Mouse (Mus musculus) kidney, adult 18-20 months (tissue): ENCODE measurements around the gene Aatk.

ENCODE experiments used
- DNase-seq: peaks from one replicate; pipeline ENCODE4 v3.0.0; 2021

Aatk gene

DNA sequence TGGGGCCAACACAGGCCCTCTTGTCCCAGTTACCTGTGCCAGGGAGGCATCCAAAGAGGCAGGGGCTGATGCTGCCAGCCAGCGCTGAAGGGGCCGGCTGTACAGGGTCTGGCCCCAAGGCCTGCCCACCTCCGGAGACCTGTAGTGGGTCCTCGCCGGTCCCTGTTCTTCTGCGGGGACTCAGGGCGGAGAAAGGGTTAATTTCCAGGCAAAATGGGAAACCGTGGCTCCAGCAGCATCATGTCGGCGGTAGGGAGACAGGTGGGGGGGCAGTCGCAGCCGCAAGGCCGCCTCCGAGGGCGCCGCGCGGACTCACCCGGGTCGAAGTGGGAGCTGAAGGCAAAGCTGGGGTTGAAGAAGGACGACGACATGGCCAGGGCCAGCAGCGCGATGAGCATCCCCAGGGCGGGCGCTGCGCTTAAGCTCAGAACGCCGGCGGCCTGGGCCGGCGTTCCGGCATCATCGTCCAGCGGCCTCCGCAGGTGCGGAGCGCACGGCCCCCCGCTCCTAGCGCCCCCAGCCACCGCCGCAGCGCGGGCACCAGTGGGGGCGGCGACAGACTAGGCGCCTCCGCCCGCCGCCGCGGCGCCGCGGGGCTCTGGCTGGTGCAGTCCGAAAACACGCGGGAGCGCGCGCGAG is at the start of gene Aatk:
Aatk (minus strand) TSS at position 615 of the 639 bp plus-strand sequence.
- DNase-seq, result no peak

DNA sequence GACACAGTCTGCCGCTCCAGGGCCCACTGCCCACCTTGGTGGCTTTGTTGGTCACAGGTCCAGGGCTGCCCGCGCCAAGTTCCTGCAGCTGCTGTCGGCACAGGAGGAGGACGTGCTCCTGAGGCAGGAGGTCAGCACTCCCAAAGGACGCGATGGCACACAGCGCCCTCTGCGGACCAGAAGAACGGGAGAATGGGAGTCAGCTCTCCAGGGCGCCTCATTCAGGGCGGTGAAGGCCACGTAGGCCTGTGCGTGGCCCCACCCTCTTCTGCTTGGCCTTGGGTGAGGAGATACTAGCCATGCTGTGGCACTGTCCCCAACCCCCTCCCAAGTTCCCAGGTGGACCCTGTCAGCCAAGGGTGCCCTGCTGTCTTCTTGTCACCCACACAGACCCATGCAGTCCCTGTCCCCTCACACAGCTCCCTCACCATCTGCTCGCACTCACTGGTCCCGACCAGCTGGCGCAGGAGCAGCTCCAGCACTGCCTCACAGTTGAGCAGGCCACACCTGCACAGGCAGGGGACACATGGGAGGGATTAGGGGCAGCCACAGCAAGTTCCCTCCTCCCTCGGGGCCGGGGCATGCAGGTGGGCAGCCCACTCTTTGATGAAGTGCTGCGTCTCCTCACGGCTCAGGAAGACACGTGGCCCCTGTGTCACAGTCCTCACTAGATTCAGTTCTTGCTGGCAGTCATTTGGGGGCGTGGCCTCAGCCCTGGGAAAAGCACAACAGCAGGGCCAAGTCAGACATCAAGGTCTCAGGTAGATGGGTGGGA is 46.0 kb upstream of the Aatk start:
- DNase-seq, result no peak

DNA sequence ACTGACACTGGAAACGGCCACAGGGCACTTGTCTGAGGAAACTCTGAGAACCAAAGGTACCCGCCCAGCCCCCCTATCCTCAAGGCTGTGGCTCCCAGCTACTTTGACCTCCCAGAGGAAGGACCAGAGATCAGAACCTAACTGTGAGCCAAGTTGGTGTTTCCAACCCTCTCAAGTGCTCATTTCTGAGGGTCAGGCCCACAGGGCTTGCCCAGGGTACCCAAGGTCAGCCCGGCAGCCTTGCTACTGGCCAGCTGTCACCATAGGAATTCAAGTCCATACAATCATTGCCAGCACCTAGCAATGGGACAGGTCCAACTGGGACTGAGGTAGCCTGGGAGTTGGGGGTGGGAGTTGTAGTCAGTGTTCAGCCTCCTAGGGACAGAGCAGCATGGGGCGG is 43.7 kb upstream of the Aatk start:
- DNase-seq, result no peak

DNA sequence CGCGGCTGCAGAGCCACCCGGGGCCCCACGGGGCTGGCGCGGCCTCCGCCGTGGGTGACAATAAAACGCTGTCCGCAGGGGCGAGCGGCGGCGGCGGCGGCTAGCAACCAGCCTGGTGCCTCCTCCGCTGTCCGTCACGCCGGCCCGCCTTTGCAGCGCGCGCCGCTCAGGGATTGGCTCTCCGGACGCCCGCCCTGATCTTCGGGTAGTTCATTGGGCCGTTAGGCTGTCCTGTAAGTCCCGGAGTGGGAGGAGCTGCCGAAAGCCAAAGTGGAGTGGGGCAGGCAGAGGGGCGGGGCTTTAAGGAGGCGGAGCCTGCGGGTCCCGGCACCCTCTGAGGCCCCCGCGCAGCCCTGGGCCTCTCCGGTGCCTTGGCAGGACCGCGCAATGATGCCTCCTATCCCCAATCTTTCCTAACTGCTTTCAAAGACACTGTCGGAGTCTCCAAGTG is 39.8 kb upstream of the Aatk start, which contains the start of gene Cep131:
Cep131 (minus strand) TSS at position 126 of the 451 bp plus-strand sequence.
- DNase-seq, result peak; percentile 99

DNA sequence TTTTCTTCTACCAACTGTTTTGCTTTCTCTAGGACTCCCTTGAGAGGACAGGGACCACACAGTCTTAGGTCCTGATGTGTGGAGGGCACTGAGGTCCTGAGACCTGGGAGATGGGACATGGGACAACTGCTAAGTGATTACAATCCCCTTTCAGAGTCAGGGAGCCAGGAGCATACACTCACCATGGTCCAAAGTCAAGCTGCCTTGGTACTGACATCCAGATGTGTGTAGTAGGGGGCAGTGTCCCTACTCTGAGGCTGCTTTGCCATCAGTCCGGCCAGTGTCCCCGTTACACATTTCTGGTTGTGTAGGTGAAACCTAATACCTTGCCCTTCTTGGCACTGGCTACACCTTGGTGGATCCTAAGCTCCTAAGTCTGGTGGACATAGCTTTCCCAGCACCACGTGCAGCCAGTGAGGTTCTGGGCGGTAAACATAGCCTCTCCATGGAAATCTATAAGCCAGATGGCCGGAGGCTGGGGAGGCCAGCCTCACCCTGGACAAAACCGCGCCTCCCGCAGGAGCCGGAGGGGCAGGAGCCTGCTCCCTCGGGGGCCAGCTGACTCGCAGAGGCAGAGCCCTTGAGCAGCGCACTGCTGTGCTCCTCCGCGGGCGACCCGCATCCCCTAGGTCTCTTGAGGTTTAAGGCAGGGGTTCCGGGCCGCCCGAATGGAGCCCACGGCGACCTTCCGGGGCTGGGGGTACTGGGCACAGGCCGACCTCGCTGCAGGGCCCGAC is 39.1 kb upstream of the Aatk start:
- no peak for DNase-seq

DNA sequence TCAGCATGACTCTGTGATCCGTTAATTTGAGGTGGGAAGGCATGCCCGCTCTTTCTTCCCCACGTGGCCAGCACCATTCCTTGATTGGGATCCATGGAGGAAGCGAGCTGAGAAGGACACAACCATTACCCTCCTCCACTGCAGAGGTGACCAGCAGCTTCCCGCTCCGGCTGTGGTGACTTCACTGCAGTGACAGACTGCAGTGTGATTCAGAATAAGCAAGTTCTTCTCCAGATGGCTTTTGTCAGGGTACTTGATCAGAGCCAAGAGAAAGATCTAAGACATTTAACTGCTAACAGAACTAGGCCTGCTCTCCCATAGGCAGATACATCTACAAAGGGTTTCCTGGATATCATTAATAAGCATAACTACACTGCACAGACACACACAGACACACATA is 33.3 kb upstream of the Aatk start:
- DNase-seq, result no peak

DNA sequence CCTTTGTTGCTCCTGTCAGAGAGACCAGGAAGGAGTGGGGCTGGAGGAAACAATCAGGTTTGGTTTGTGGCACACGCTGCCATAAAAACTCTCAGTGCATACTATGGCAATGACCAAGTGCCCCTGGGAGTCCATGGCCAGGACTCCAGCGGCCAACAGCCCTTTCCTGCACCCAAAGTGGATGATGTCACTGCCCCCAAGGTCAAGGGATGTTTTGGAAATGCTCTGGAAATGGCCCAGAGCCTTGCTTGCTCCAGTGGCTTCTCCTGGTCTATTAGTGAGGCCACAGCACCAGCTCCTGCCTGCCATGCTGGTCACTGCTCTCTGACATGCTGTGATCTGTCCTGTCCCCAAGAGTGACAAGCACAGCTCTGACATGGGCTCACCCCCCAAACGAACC is 29.2 kb upstream of the Aatk start:
- no peak for DNase-seq

DNA sequence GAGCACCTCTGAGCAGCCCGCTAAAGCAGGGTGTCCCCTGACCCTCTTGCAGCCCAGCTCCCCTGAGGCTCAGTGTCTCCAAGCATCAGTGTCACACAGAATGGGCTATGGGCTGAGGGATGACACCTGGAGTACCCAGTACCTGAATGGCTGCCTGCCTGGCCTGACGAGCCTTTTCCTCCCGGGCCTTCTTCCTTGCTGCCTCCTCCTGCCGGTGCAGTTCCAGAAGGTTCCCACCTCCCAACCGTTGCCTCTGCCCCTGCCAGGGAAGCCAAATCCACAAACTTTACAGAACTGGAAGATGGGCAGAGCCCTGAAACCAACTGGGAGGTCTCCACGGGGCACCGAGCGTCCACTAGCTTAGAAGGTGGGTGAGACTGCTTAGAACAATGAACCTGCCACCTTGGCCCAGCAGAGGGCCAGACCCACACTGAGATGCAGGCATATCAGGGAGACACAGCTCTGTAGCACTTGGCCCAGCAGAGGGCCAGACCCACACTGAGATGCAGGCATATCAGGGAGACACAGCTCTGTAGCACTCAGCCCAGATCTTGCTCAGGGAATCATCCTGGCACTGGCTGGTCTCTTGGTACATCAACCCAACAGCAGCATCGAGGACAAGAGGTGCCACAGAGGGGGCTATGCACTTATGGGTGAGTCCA is 26.1 kb upstream of the Aatk start:
- DNase-seq, result no peak

DNA sequence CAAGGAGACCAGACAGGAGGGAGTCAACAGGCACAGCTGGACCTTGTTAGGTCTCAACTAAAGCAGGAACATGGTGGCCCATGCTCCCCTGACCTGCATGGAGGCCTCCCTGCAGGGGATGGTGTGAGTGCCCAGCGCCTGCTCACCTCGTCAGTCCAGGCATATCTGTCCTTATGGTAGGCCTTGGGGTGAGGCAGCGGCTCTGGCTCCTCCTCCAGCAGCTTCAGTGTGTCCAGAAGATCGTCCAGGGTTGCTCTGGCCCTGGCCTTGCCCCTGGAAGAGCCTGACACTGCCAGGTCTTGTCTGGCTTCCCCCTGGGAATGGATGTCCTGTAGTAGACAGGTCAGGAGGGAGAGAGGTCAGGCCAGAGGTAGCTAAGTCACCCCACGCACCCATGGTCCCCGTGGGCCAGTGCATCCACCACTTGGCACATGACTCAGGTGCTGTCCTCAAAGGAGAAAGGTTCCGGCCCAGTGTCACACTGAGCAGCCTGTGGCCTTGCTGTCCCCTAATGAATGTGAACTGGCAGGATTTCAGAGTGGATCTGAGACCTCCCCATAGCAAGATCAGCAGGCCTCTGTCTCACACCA is 24.9 kb upstream of the Aatk start:
- DNase-seq, result no peak

DNA sequence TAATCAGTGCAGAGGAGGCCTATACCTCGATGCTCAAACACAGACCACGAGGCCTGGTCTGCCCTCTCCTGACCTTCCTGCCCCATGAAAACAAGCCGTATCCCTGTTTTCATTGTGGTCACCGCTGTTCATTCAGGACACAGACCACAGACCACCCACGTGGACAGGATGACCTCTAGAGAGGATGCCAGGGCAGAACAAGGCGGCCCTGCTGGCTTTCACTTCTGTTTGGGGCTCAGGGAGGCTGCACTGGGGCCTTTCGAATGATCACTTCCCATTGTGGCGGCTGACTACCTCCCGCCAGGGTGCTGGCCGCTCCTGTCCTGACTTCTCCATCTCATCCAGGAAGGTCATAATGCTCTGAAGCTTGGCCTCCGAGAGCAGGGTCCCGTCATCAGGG is 24.1 kb upstream of the Aatk start:
- no peak for DNase-seq

DNA sequence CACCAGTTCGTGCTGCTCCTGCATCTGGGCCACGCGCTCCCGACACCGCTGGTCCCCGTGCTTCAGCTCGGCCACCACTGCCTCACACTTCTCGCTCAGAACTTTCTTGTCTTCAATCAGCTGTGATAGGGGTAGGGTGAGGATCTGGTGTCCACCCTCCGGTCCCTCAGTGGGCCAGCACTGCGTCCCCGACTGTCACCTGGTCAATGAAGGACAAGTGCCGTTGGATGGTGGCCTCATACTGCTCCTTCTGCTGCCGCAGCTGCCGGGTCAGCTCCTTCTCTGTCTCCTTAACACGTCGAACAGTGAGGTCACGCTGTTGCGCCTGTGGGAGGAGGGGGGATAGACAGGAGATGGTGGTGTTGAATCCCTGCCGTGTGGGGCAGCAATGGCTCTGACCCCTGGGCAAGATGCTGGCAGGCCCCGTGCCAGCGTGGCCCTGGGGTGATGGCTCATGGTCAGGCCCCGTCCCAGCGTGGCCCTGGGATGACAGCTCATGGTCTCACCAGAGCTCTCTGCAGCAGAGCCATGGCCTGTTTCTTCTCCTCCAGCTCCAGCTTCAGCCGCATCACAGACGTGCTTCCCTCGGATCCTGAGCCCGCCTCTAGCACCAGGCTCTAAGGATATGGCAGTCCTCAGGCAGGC is 23.4 kb upstream of the Aatk start:
- no peak for DNase-seq

DNA sequence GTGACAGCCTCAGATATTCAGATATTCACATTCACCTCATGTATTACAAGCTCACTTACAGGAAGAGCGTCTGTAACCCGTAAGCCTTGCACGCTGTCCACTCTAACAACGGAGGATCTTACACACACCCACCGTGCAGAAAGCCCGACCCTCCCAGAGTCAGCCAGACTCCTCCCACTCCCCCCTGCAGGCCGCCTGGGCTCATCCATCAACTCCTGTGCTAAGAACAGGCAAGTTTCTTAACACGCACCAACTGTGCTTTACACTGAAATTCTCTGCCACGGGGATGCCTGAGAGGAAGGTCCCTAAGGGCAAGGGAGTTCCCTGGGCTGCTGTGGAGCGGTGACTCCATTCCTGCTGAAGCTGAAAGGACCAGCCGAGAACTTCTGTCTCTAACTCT is 22.3 kb upstream of the Aatk start:
- DNase-seq, result no peak

DNA sequence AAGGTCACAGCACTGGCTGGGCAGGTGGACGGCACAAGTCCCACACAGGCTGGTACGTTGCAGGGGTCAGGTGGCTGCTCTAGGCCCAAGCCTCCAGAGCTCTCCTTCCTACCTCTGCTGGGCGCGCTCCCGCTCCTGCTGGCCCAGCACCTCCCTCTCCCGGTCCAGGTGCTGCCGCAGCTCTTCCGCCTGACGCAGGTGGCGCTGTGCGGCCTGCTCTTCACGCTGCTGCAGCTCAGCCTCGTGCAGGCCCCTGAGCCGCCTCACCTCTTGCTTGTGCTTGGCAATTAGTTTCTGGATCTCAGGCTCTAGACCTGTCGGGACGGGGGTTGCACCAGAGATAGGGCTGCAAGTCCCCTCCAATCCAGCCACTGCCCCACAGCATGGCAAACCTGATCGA is 20.9 kb upstream of the Aatk start:
- no peak for DNase-seq

DNA sequence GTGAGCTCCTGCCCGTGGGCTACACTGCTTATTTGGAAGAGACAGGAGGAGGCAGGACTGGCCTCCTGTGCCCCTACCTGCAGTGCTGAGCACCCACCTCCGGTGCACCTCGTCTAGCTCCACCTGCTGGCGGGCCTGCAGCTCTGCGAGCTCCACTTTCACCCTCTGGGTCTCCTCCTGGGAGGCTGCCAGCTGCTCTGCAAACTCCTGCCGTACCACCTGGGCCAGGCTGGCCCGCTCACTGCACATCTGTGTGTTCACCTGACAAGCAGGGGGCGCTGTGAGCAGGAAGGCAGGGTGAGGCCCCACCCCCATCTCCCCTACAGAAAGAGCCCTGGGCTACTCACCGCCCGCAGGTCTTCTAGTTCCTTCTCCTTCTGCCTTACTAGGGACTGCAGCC is 18.3 kb upstream of the Aatk start:
- peak; percentile 67 for DNase-seq

DNA sequence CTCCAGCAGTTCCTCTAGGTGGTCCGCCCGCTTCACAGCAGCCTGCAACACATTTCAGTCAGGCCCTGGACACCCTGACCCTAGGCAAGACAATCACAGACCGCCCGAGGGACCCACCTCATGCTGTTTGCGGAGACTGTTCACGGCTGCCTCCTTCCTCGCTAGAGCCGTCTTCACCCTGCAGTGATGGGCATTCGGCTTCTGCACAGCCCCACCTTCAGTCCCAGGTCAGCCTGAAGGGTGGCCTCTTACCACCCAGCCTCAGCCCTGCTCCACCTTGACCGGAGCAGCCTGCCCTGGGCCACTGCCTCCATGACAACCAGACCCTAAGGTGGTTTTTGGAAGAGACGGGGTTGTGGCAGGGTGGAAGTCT is 17.7 kb upstream of the Aatk start:
- DNase-seq, result no peak

DNA sequence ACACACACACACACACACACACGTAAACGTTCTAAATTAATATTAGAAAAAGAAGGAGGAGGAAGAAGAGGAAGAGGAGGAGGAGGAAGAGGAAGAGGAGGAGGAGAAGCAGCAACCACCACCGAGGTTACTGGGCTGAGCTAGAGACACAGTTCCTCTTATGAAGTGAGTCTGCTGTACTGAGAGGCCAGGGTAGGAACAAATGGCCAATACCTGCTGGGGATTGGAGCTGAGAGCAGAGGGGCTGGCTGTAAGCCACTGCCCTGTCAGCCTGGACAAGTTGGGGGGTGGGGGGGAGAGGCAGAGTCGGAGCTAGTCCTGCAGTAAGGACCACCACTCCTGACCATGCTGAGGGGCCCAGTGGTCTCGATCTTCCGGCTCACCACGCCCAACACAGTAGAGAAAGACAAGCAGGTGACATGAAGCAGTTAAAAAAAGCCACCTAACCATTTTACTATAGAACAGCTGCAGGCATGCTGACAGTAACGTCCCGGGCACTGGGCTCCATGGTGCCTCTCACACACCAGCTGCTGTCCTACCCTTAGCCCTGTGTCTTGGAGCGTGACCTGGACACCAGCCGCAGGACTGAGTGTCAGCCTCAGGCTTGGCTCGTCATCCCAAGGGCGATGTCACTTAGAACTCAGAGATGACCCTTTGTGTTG is 17.2 kb upstream of the Aatk start:
- DNase-seq, result no peak

DNA sequence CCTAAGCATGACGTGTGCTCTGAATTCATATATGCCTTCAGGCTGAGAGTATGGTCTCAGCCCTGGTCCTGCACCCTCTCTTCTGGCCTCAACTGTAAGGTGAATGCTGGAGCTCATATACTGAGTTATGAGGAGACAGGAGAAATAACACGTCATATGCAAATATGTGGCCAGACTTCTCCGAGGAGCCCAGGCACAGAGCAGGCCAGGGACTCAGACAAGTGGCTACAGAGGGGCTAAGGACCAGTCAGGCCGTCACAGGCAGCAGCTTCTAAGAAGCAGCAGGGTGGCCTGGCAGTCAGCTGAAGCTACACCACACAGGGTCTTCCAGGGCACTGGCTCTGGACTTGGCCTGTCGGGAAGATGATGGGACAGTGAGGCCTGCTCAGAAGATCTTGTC is 16.4 kb upstream of the Aatk start:
- no peak for DNase-seq

DNA sequence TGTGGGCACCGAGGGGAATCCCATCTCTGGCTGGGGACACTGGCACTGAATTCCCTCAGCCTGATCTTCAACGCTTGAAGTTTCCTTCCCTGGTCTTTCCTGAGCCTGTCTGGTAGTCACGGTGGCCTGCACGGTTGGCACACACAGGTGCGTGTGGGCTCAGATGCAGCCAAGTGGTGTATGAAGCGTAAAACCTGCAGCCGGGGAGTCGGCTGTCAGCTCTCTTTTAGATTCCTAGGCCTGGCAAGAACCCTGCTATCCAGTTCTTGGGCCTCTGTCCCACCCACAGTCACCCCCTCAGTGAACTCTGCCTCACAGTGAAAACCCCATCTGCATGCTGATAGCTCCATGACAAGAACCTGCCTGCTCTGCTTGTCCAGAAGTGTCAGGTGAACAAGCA is 13.7 kb upstream of the Aatk start:
- DNase-seq, result no peak

DNA sequence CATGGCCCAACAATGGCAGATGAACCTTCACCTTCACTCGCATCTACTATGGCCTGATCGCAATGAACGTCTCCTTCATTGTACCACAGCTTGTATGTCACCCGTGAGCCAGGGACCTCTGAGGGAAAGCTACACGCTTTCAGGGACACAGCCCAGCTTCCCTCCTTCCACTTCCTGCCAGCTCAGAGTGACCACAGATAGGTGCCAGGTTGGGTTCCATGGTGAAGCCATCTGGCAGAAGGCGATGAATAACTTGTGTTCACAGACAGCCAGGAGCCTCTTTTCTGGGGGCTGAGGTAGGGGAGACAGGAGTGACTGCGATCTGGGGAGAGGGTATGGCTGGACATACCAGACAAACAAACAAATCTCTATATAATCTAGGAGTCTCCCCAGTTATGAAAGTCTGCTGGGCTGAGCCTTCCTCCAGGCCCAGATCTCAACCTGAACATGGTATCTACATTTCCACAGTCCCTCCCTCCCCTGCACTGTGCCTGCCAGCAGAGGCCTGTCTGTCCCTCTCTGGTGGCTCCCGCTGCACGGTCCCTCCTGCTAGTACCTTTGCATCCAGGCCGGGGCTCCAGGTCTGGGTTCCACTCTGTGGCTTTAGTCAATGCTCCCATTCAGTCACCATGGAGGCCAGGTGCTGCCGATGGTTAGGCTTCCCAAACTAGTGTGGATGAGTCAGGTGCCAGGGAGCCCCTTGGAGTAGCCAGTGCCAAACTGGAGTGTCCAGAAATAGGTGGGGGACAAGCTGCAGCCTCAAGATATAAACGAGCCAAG is 9.2 kb upstream of the Aatk start:
- no peak for DNase-seq

DNA sequence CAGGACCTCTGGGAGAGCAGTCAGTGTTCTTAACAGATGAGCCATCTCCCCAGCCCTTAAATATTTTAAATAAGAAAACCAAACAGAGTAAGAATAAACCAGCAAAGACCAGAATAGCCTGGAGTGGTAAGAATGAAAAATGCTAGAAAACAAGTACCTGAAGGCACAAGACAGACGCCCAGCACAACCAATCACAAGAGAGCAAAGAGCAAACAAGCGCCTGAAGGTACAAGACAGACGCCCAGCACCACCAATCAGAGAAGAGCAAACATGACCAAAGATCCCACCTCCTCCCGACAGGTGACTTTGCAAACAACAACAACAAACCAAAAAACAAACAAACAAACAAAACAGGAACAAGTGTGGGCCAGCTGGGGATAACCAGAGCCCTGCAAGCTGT is 6.9 kb upstream of the Aatk start:
- DNase-seq, result no peak

DNA sequence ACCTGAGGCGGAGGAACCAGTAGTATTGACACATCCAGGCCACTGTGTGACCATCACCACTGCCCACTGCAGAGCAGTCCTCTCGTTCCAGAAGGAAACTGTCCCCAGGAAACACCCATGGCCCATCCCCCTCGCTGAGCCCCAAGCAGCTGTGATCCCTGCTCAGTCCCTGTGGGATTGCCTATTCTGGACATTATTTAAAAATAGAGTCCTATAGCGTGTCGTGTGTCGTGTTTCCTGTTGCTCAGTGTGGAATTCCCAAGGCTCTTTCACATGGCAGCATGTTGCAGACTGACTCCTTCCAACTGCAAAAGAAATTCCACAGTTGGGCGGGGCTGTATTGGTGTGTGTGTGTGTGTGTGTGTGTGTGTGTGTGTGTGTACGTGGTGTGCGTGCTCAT is 5.3 kb upstream of the Aatk start:
- no peak for DNase-seq
